Mouse (Mus musculus) kidney, embryonic 14.5 days (tissue): ENCODE measurements around the gene Esrrg. TPM values are rescaled to one million over a fixed set of nuclear protein-coding genes. Genes with fewer than 3 reads are reported as not detected.

Experiments
- ATAC-seq: fragments of 200-750 bp; cut with Nextera tagmentation; 2 replicates; pipeline ENCODE4 v1.8.0; 2017; ENCODE audit warnings: moderate number of reproducible peaks, mild to moderate bottlenecking, moderate TSS enrichment, moderate library complexity; ENCODE audit not compliant: low FRiP score, low TSS enrichment
- H3K27ac ChIP-seq: fragments of 300-500 bp; sonication (generic); 2 replicates; pipeline ENCODE4 v1.5.1; 2014; ENCODE audit warnings: low read depth, mild to moderate bottlenecking, low read length, moderate library complexity, mixed read lengths
- H3K27me3 ChIP-seq: fragments of 300-500 bp; sonication (generic); 2 replicates; pipeline ENCODE4 v1.6.1; 2014; ENCODE audit warnings: mild to moderate bottlenecking, low read length; ENCODE audit not compliant: control insufficient read depth, insufficient read depth
- H3K36me3 ChIP-seq: fragments of 300-500 bp; sonication (generic); 2 replicates; pipeline ENCODE4 v1.6.1; 2014; ENCODE audit warnings: low read length, mixed read lengths; ENCODE audit not compliant: control insufficient read depth, insufficient read depth
- H3K4me1 ChIP-seq: fragments of 300-500 bp; sonication (generic); 2 replicates; pipeline ENCODE4 v1.6.1; 2014; ENCODE audit warnings: low read length, mixed read lengths; ENCODE audit not compliant: control insufficient read depth, insufficient read depth
- H3K4me2 ChIP-seq: fragments of 300-500 bp; sonication (generic); replicated peaks from 2 replicates; pipeline ENCODE4 v1.6.1; 2014; ENCODE audit warnings: low read depth, mild to moderate bottlenecking, low read length
- H3K4me3 ChIP-seq: fragments of 300-500 bp; sonication (generic); 2 replicates; pipeline ENCODE4 v1.5.1; 2014; ENCODE audit warnings: mild to moderate bottlenecking, low read length
- H3K9ac ChIP-seq: fragments of 300-500 bp; sonication (generic); 2 replicates; pipeline ENCODE4 v1.6.1; 2014; ENCODE audit warnings: low read depth, mild to moderate bottlenecking, low read length, moderate library complexity
- H3K9me3 ChIP-seq: fragments of 300-500 bp; sonication (generic); 2 replicates; pipeline ENCODE4 v1.6.1; 2016; ENCODE audit warnings: low read length; ENCODE audit not compliant: control insufficient read depth
- WGBS: fragments of 180-500 bp; shearing (Covaris S2); extraction: QIAGEN DNeasy Blood & Tissue Kit; methylation state at CpG from one replicate; pipeline ENCODE4 v1.1.7; 2014; 5-methylcytosine and 5-hydroxymethylcytosine counted together
- polyA plus RNA-seq: library from polyadenylated mRNA; unstranded; fragments of >200 nt; fragmentation: Nextera tagmentation; extraction: Ambion mirVana; gene quantifications from 2 replicates; pipeline ENCODE4 v1.2.1, GENCODE M21; 2014

Gene Esrrg
- polyA plus RNA-seq: 13.8 and 21.5 TPM in 2 replicates

DNA sequence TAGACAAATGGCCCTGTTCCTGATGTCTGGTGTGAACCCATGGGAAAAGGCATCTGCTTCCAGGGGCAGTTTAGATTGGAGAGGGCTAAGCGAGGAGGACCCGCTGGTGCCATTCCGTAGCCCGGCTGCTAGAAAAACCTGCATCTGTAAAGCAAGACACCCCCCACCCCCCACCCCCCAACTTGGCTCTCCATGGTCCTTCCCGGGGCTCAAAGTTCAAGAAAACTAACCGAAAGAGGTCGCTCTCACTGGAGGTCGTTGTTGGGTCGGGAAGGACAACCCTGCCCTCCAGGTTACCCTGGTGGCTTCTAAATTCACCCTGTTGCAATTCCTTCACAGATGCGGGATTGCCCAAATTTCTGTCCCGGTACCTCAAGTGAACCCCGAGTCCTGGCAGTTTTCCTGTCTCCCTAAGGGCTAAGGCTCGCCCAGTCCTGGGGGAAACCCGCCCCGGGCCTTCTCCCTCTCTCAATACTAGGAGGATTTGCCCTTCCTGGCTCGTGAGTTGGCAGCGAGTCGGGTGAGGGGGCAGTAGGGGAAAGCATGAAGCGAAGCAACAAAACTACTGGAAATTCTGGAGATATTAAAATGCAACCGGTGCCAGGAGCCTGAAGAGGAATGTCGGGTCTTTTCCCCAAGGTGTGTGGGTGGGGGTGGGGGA is at the start of gene Esrrg:
TSS of gene Esrrg (plus strand) at position 531 of the 661 bp plus-strand sequence.
- H3K36me3 ChIP-seq: no peaks in the 10 kb centered on the region
- no peaks in the 10 kb centered on the region for H3K9me3 ChIP-seq
- H3K4me1 ChIP-seq: peaks cover 27% of the 10 kb centered on the region
- H3K27me3 ChIP-seq: peaks cover 69% of the 10 kb centered on the region
- under 1% methylated on average over 21 of the region's 21 CpGs for WGBS
- peak within 1 kb of the TSS; percentile 61 for H3K9ac ChIP-seq
- H3K4me3 ChIP-seq: peak within 1 kb of the TSS; percentile 47
- no peak within 1 kb of the TSS for H3K27ac ChIP-seq
- H3K4me2 ChIP-seq: peak within 1 kb of the TSS; percentile 77
- no peak for ATAC-seq

DNA sequence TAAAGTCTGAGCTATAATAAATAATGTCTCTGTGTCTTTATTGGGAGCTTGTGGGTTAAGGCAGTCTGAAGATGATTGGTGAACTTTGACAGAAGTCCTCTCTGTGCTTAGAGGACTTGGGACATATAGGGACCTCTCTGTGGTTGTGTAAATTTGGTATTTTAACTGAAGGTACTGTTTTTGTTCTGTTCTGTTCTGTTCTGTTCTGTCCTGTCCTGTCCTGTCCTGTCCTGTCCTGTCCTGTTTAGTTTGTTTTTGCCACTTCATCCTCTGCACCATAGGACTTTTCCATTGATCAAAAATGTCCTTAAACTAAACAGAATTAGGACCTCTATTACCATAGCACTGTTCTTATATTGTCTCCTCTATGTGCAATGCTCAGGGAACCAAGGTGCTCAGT is 24.6 kb upstream of the Esrrg start:
- Histone ChIP-seq H3K4me2 (no peak overlapping the region), H3K4me1 (0 out of 2 replicates have a peak, but pooled peaks cover 7% of the 10 kb centered on the region), H3K36me3 (no peaks in the 10 kb centered on the region), H3K27me3 (no peaks in the 10 kb centered on the region), H3K9ac (no peak overlapping the region), H3K9me3 (peaks cover 4% of the 10 kb centered on the region; the same call in 1 of the 2 replicates), H3K27ac (no peak overlapping the region), H3K4me3 (no peak overlapping the region)
- no peak for ATAC-seq

DNA sequence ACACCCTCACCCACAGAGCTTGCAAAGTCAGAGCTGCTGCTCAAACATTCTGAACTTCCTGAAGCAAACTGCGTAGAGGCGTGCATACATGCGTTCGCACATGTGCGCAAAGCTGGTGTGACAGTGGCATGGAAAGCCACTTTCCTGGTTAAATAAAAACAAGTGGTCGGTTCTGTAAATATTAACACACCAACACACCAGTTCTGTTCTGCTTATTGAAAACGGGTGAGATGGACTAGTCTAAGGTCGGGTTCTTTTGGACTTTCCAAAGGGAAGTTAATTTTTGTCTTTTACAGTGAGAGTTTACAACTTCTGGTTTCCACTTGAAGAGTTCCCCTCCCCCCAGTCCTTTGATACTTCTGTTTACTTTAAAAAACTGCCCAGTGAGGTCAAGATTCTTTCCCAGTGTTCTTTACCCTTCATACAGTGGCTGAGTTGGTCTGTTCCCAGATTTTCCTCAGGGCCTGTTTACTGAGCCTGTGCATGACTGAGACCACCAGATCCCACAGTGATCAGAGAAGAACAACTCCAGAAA is 22.0 kb upstream of the Esrrg start:
- Histone ChIP-seq H3K4me3 (no peak overlapping the region), H3K9ac (no peak overlapping the region), H3K27me3 (no peaks in the 10 kb centered on the region), H3K4me1 (0 out of 2 replicates have a peak, but pooled peaks cover 7% of the 10 kb centered on the region), H3K27ac (peak overlapping the region; percentile 24; the same call in 1 of the 2 replicates), H3K4me2 (no peak overlapping the region), H3K36me3 (no peaks in the 10 kb centered on the region), H3K9me3 (peaks cover 4% of the 10 kb centered on the region; the same call in 1 of the 2 replicates)
- WGBS: 72% methylated on average over 8 of the region's 8 CpGs
- peak; percentile 62; the same call in 1 of the 2 replicates for ATAC-seq

DNA sequence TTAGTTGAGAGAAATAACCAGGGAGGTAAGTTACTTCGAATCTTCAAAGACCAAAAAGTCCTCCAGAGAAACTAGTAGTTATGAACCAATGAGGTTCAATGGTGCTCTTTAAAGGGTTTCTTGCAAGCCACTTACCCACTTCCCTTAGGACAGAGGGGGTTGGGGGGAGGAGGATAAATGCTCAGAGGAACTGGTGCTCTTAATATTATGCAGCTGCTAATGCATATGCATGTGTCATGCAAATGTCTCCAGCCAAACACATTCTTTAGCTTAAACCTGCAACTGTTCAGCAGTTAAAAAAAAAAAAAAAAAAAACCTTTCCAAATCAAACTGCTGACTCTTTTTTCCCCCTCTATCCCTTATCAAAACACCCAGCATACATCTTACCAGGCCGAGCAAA is 5.6 kb upstream of the Esrrg start:
- WGBS: 42% methylated on average over 2 of the region's 2 CpGs
- no peak for ATAC-seq
- Histone ChIP-seq H3K27me3 (peaks cover 45% of the 10 kb centered on the region), H3K4me1 (peaks cover 18% of the 10 kb centered on the region), H3K9ac (no peak overlapping the region), H3K9me3 (peaks cover 4% of the 10 kb centered on the region), H3K4me2 (no peak overlapping the region), H3K36me3 (no peaks in the 10 kb centered on the region), H3K4me3 (no peak overlapping the region), H3K27ac (no peak overlapping the region)

DNA sequence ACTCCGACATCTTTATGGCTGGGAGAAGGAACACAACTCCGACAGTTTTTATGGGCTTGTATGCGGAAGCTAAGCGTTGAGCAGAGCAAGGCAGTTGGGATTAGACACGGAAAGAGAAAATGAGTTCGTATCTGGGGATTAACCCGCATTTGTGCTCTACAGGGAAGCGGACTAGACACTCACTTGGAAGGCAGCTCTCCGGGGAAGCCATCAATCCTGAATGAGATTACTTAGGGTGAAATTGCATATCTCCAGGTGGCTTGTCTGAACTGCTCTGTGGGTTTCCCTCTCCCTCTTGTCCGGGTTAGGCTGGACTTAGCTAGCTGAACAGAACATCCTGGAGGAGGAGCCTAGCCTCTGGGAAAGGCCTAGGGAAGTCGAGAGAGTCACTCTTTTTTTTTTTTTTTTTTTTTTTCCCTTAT is 4.5 kb upstream of the Esrrg start:
- peaks cover 22% of the 10 kb centered on the region for H3K4me1 ChIP-seq
- H3K27me3 ChIP-seq: peaks cover 57% of the 10 kb centered on the region
- peak overlapping the region; percentile 34 for H3K4me2 ChIP-seq
- peaks cover 4% of the 10 kb centered on the region for H3K9me3 ChIP-seq
- WGBS: under 1% methylated on average over 11 of the region's 11 CpGs
- H3K36me3 ChIP-seq: no peaks in the 10 kb centered on the region
- H3K27ac ChIP-seq: no peak overlapping the region
- peak overlapping the region; percentile 25 for H3K4me3 ChIP-seq
- no peak for ATAC-seq
- no peak overlapping the region for H3K9ac ChIP-seq

DNA sequence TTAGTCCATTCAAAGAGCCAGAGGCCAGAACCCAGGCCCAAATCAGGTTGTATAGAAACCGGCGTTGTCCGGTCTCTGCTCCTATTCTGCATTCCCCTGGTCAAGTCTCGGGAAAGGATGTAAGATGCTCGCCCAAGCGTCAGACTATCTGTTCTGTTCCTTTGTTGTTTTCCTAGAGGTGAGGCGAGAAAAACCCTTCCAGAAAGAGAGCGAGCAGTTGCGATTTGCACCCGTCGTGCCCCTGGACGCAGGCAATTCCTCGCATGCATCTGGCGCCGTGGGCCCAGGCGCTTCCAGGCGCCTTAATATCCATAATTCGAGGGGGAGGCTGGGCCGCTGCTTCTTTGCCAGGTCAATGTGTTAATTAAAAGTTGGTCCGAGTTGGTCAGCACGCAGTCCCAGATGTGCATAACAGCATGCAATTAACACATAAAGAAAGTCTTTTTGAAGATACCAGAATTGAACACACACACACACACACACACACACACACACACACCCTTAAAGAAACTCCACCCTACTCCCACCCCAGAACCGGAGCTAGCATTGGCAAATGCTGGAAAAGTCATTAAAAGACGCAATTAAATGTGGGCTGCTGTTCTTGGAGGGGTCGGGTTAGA is 3.8 kb upstream of the Esrrg start:
- Histone ChIP-seq H3K4me3 (peak overlapping the region; percentile 10; the same call in 1 of the 2 replicates), H3K27ac (no peak overlapping the region), H3K4me2 (peak overlapping the region; percentile 24; the same call in 1 of the 2 replicates), H3K4me1 (peaks cover 25% of the 10 kb centered on the region), H3K9ac (no peak overlapping the region), H3K9me3 (peaks cover 4% of the 10 kb centered on the region), H3K27me3 (peaks cover 60% of the 10 kb centered on the region), H3K36me3 (no peaks in the 10 kb centered on the region)
- no peak for ATAC-seq
- 10% methylated on average over 24 of the region's 24 CpGs for WGBS

DNA sequence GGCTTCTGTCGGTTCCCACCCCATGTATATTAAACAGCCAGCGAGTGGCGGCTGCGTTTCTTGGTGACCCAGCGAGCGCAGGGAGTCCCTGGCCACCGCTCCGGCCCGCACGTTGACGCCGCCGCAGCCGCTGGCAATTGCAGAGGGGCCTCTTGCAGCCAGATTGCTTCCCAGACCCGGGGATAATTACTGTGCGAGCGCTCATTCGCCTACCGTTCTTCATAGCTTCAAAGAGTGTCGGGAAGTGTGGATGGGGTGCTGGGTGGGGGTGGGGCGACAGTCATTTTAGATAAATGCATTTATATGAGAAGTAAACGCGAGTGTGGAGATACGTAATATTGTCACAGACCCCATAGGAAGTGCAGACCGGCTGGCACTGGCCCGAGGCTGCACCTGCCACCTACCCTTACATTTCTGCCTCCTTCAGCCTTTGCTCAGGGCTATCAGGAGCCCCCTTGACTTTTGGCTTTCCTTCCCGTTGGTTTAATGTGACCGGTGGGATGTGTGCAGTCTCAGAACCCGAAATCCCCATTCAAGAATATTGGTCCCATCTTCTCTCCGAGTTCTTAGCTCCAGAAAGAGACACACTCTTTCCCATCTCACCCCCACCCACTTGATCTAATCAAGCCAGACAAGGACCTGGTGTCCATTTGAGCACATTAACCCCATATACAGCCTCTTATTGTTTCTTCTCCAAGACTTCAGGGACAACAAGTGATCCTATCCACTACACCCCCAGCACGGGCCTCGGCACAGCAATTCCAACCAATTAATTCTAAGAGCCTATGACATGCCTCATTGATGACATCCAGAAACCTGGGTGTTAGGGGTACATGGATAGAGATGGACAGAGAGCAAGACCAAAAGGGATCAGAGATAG is 3.0 kb upstream of the Esrrg start:
- Histone ChIP-seq H3K4me3 (peak overlapping the region; percentile 10; the same call in 1 of the 2 replicates), H3K4me1 (peaks cover 27% of the 10 kb centered on the region), H3K4me2 (peak overlapping the region; percentile 24), H3K9me3 (peaks cover 4% of the 10 kb centered on the region), H3K27me3 (peaks cover 65% of the 10 kb centered on the region), H3K36me3 (no peaks in the 10 kb centered on the region), H3K27ac (no peak overlapping the region), H3K9ac (no peak overlapping the region)
- WGBS: 2% methylated on average over 32 of the region's 32 CpGs
- ATAC-seq: no peak

DNA sequence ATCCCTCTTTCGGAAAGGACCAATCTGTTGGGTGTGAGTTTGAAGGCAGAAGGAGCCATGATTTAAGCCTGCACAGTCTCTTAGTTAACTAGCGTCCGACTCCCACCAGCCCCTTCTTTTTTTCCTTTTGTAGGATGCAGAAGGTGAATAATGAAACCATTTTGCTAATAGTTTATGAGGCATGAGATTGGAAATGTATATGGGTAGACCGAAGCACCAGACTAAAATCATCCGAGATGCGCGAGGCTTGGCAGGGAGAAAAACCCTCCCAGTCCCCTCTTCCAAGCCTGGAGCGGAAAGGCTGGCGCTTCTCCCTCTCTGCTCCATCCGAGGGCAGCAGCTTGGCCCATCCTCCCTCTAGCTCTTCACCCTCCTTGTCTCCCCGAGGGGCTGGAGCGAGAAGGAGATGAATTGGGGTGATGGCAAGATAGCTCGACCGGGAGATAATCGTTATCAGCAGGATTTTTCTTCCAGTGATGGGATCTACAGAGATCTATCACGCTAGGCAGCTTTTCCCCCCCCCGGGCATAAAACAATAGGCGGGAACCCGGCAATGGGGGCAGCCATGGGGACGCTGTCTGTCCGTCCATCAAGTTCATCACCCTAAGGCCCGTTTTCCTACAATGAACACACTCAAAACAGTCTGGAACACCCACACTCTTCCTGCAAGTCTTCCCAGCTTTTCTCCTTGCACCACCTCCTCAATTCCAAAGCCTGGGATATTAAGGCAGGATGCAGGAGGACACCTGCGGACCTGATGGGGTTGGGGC is 2.1 kb upstream of the Esrrg start:
- WGBS: 2% methylated on average over 23 of the region's 23 CpGs
- Histone ChIP-seq H3K9me3 (no peaks in the 10 kb centered on the region), H3K36me3 (no peaks in the 10 kb centered on the region), H3K4me1 (peaks cover 27% of the 10 kb centered on the region), H3K27ac (no peak overlapping the region), H3K4me3 (no peak overlapping the region; the same call in 1 of the 2 replicates), H3K27me3 (peaks cover 72% of the 10 kb centered on the region), H3K4me2 (no peak overlapping the region; the same call in 1 of the 2 replicates), H3K9ac (no peak overlapping the region)
- ATAC-seq: no peak
